Mouse (Mus musculus) lung, embryonic 16.5 days (tissue): ENCODE data around the gene Gm19935. TPM values are rescaled to one million over a fixed set of nuclear protein-coding genes. Genes with fewer than 3 reads are reported as not detected.

Source experiments
- ATAC-seq: fragments of 200-750 bp; cut with Nextera tagmentation; 2 replicates; pipeline ENCODE4 v1.8.0; 2017; ENCODE audit warnings: low read depth, mild to moderate bottlenecking, moderate library complexity
- H3K27ac ChIP-seq: fragments of 300-500 bp; sonication (generic); 2 replicates; pipeline ENCODE4 v1.5.1; 2014; ENCODE audit warnings: mild to moderate bottlenecking, control low read depth, low read length
- H3K27me3 ChIP-seq: fragments of 300-500 bp; sonication (generic); 2 replicates; pipeline ENCODE4 v1.6.1; 2014; ENCODE audit warnings: low read depth, low read length, mixed read lengths; ENCODE audit not compliant: control insufficient read depth, insufficient read depth
- H3K36me3 ChIP-seq: fragments of 300-500 bp; sonication (generic); 2 replicates; pipeline ENCODE4 v1.6.1; 2014; ENCODE audit warnings: low read length; ENCODE audit not compliant: control insufficient read depth, insufficient read depth
- H3K4me1 ChIP-seq: fragments of 300-500 bp; sonication (generic); replicated peaks from 2 replicates; pipeline ENCODE4 v1.6.1; 2014; ENCODE audit warnings: low read length, mixed read lengths; ENCODE audit not compliant: control insufficient read depth, insufficient read depth
- H3K4me2 ChIP-seq: fragments of 300-500 bp; sonication (generic); 2 replicates; pipeline ENCODE4 v1.6.1; 2014; ENCODE audit warnings: low read depth, low read length, control low read depth
- H3K4me3 ChIP-seq: fragments of 300-500 bp; sonication (generic); 2 replicates; pipeline ENCODE4 v1.5.1; 2014; ENCODE audit warnings: mild to moderate bottlenecking, low read length, control low read depth
- H3K9ac ChIP-seq: fragments of 300-500 bp; sonication (generic); 2 replicates; pipeline ENCODE4 v1.6.1; 2014; ENCODE audit warnings: low read length, control low read depth
- H3K9me3 ChIP-seq: fragments of 300-500 bp; sonication (generic); 2 replicates; pipeline ENCODE4 v1.6.1; 2016; ENCODE audit warnings: low read length; ENCODE audit not compliant: control insufficient read depth
- WGBS: fragments of 180-500 bp; shearing (Covaris S2); extraction: QIAGEN DNeasy Blood & Tissue Kit; methylation state at CpG from one replicate; pipeline ENCODE4 v1.1.7; 2014; 5-methylcytosine and 5-hydroxymethylcytosine counted together
- polyA plus RNA-seq: library from polyadenylated mRNA; unstranded; fragments of >200 nt; fragmentation: Nextera tagmentation; extraction: Ambion mirVana; gene quantifications from 2 replicates; pipeline ENCODE4 v1.2.1, GENCODE M21; 2015

Gene Gm19935
- polyA plus RNA-seq, 1 experiment from 2014 or later = 1.4 TPM

GRCm38 (mm10) chr8:90833628-90834320, 16.6 kb upstream of the Gm19935 start:
- H3K4me1 ChIP-seq = peaks cover 2% of the 10 kb centered on the region; the same call in 1 of the 2 replicates
- no peaks in the 10 kb centered on the region for H3K27me3 ChIP-seq
- no peak overlapping the region for H3K27ac ChIP-seq
- 59% methylated on average over 6 of the region's 6 CpGs for WGBS
- no peak for ATAC-seq
- H3K4me3 ChIP-seq = no peak overlapping the region
- H3K4me2 ChIP-seq = no peak overlapping the region
- H3K9me3 ChIP-seq = no peaks in the 10 kb centered on the region
- no peaks in the 10 kb centered on the region for H3K36me3 ChIP-seq
- H3K9ac ChIP-seq = no peak overlapping the region

- no peak overlapping the region for H3K27ac ChIP-seq
- ATAC-seq = no peak
These were observed 15.5 kb upstream of the Gm19935 start for GRCm38 (mm10) chr8:90832576-90833289.

GRCm38 (mm10) chr8:90830980-90831379, 13.8 kb upstream of the Gm19935 start:
- 61% methylated on average over 8 of the region's 8 CpGs for WGBS
- H3K4me3 ChIP-seq = no peak overlapping the region
- H3K27me3 ChIP-seq = no peaks in the 10 kb centered on the region
- no peak overlapping the region for H3K4me2 ChIP-seq
- peaks cover 6% of the 10 kb centered on the region; the same call in 1 of the 2 replicates for H3K4me1 ChIP-seq
- H3K27ac ChIP-seq = no peak overlapping the region
- ATAC-seq = no peak
- no peak overlapping the region for H3K9ac ChIP-seq
- H3K36me3 ChIP-seq = no peaks in the 10 kb centered on the region
- no peaks in the 10 kb centered on the region for H3K9me3 ChIP-seq

More at GRCm38 (mm10) chr8:90832576-90833289, 15.5 kb upstream of the Gm19935 start:
- 61% methylated on average over 5 of the region's 5 CpGs for WGBS
- H3K27me3 ChIP-seq = no peaks in the 10 kb centered on the region
- no peak overlapping the region for H3K9ac ChIP-seq
- no peaks in the 10 kb centered on the region for H3K36me3 ChIP-seq
- no peak overlapping the region for H3K4me3 ChIP-seq
- peaks cover 6% of the 10 kb centered on the region; the same call in 1 of the 2 replicates for H3K4me1 ChIP-seq
- H3K9me3 ChIP-seq = no peaks in the 10 kb centered on the region
- no peak overlapping the region for H3K4me2 ChIP-seq

GRCm38 (mm10) chr8:90829825-90830224, 12.6 kb upstream of the Gm19935 start:
- Histone ChIP-seq H3K4me1 (peaks cover 6% of the 10 kb centered on the region; the same call in 1 of the 2 replicates), H3K27ac (no peak overlapping the region), H3K4me2 (peak overlapping the region; percentile 88; the same call in 1 of the 2 replicates), H3K9ac (no peak overlapping the region), H3K36me3 (no peaks in the 10 kb centered on the region), H3K27me3 (no peaks in the 10 kb centered on the region), H3K4me3 (no peak overlapping the region), H3K9me3 (no peaks in the 10 kb centered on the region)
- ATAC-seq = no peak
- WGBS = 59% methylated on average over 1 of the region's 1 CpGs

- Histone ChIP-seq H3K9me3 (no peaks in the 10 kb centered on the region), H3K27ac (peak overlapping the region; percentile 34; the same call in 1 of the 2 replicates), H3K27me3 (no peaks in the 10 kb centered on the region), H3K4me3 (peak overlapping the region; percentile 66), H3K9ac (peak overlapping the region; percentile 82), H3K4me2 (peak overlapping the region; percentile 88), H3K36me3 (no peaks in the 10 kb centered on the region), H3K4me1 (peaks cover 6% of the 10 kb centered on the region; the same call in 1 of the 2 replicates)
- WGBS = 6% methylated on average over 11 of the region's 11 CpGs
- peak; percentile 75 for ATAC-seq
These were observed 12.0 kb upstream of the Gm19935 start for GRCm38 (mm10) chr8:90828987-90829740.

GRCm38 (mm10) chr8:90828181-90828986, 11.2 kb upstream of the Gm19935 start, which contains the start of gene Chd9:
Gene Chd9, plus strand, starts transcription at chr8:90828352.
- peak within 1 kb of the TSS; percentile 82 for H3K9ac ChIP-seq
- H3K4me1 ChIP-seq = peaks cover 6% of the 10 kb centered on the region; the same call in 1 of the 2 replicates
- H3K27me3 ChIP-seq = no peaks in the 10 kb centered on the region
- peak within 1 kb of the TSS; percentile 66 for H3K4me3 ChIP-seq
- peak within 1 kb of the TSS; percentile 88 for H3K4me2 ChIP-seq
- ATAC-seq = peak; percentile 96
- no peaks in the 10 kb centered on the region for H3K9me3 ChIP-seq
- H3K27ac ChIP-seq = peak within 1 kb of the TSS; percentile 34; the same call in 1 of the 2 replicates
- no peaks in the 10 kb centered on the region for H3K36me3 ChIP-seq
- WGBS = 2% methylated on average over 39 of the region's 39 CpGs

- Histone ChIP-seq H3K27me3 (no peaks in the 10 kb centered on the region), H3K27ac (no peak overlapping the region)
These were observed 8.3 kb upstream of the Gm19935 start for GRCm38 (mm10) chr8:90825459-90825871.

GRCm38 (mm10) chr8:90822443-90822842, 5.2 kb upstream of the Gm19935 start:
- ATAC-seq = no peak; the same call in 1 of the 2 replicates
- H3K4me3 ChIP-seq = no peak overlapping the region
- H3K4me1 ChIP-seq = no peaks in the 10 kb centered on the region
- no peak overlapping the region for H3K4me2 ChIP-seq
- WGBS = 9% methylated on average over 11 of the region's 11 CpGs
- no peaks in the 10 kb centered on the region for H3K9me3 ChIP-seq
- H3K9ac ChIP-seq = no peak overlapping the region
- H3K27me3 ChIP-seq = no peaks in the 10 kb centered on the region
- no peaks in the 10 kb centered on the region for H3K36me3 ChIP-seq
- no peak overlapping the region for H3K27ac ChIP-seq

More at GRCm38 (mm10) chr8:90825459-90825871, 8.3 kb upstream of the Gm19935 start:
- Histone ChIP-seq H3K9ac (no peak overlapping the region), H3K4me3 (no peak overlapping the region), H3K9me3 (no peaks in the 10 kb centered on the region), H3K4me2 (no peak overlapping the region), H3K4me1 (peaks cover 6% of the 10 kb centered on the region; the same call in 1 of the 2 replicates), H3K36me3 (no peaks in the 10 kb centered on the region)
- ATAC-seq = no peak
- WGBS = 73% methylated on average over 9 of the region's 9 CpGs
